Mouse (Mus musculus): Measurements from ENCODE around the gene Hmgb1. TPM values are rescaled to one million over a fixed set of nuclear protein-coding genes. Genes with fewer than 3 reads are reported as not detected.

Hmgb1 gene
- polyA plus RNA-seq, 1 experiment from 2014 or later, result 1,384 TPM

DNA sequence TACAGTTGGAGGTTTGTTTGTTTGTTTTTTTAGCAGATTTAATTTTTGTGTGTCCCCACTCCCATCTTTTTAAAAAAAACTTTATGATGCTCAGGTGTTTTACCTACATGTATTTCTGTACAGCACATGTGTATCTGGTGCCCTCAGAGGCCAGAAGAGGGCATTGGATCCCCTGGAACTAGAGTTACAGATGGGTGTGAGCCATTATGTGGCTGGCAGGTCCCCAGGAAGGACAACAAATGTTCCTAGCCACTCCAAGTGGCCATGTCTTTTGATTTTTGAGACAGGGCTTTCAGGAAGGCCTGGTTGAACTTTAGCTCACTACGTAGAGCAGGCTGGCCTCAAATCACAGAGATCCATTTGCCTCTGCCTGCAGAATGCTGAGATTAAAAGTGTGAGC, 121.5 kb downstream of the Hmgb1 start:
- no peak overlapping the region for H3K4me3 ChIP-seq (ENCODE audit: low read length)
- no peak overlapping the region for H3K9ac ChIP-seq (replicated peaks; ENCODE audit: low read length)
- no peak overlapping the region for H3K27ac ChIP-seq (ENCODE audit: low read length)
- H3K27me3 ChIP-seq (ENCODE audit: insufficient read depth, low read length), result no peaks in the 10 kb centered on the region
- no peak overlapping the region for H3K4me2 ChIP-seq (replicated peaks; ENCODE audit: low read depth, low read length)
- H3K36me3 ChIP-seq (ENCODE audit: insufficient read depth, low read length), result no peaks in the 10 kb centered on the region
- 77% methylated on average over 1 of the region's 1 CpGs for WGBS
- H3K4me1 ChIP-seq (ENCODE audit: insufficient read depth, low read length), result no peaks in the 10 kb centered on the region
- no peak for ATAC-seq (ENCODE audit: low FRiP score, low TSS enrichment)
- H3K9me3 ChIP-seq (ENCODE audit: low read length), result no peaks in the 10 kb centered on the region

DNA sequence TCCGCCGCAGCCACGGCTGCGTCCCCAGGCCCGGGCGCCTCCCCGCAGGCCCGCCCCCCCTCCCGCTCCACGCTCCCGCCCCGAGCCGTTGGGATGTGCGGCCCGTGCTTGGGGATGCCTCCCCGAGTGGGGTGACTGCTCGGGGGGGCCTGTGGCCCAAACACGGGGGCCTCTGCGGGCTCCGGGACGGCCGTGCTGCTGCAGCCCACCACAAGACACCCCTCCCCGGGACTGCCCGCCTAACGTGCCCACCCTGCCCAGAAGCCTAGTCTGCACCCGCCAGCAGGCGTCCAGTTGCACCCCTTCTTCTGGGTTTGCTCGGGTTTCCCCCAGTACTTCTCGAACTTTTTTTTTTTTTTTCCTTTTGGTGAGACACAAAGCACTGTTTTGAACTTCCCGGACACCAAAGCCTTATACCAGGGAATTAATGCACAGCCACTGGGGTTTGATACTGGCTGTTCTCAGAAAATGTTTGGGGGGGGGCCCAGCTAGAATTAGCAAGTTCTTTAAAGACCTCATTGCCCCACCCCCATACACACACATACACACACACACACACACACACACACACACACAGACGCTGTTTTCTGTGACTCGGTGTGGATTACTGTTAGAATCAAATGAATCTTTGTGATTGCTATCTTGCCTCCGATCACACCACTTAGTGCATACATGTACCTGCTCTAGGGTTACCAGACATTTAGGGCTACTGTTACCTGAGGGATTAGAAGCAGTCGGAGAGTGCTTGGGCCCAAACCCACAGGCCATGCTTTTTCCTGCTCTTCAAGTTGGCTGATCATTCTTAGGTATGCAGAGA, 130.7 kb downstream of the Hmgb1 start:
- WGBS, result 2% methylated on average over 22 of the region's 34 CpGs
- Histone ChIP-seq H3K4me2 (replicated peaks; ENCODE audit: low read depth, low read length) (peak overlapping the region; percentile 94), H3K27ac (ENCODE audit: low read length) (peak overlapping the region; percentile 89), H3K4me1 (ENCODE audit: insufficient read depth, low read length) (peaks cover 19% of the 10 kb centered on the region), H3K27me3 (ENCODE audit: insufficient read depth, low read length) (no peaks in the 10 kb centered on the region), H3K9me3 (ENCODE audit: low read length) (no peaks in the 10 kb centered on the region), H3K4me3 (ENCODE audit: low read length) (peak overlapping the region; percentile 85), H3K36me3 (ENCODE audit: insufficient read depth, low read length) (peaks cover 11% of the 10 kb centered on the region; the same call in 1 of the 2 replicates), H3K9ac (replicated peaks; ENCODE audit: low read length) (peak overlapping the region; percentile 86)
- peak; percentile 36 for ATAC-seq (ENCODE audit: low FRiP score, low TSS enrichment)

DNA sequence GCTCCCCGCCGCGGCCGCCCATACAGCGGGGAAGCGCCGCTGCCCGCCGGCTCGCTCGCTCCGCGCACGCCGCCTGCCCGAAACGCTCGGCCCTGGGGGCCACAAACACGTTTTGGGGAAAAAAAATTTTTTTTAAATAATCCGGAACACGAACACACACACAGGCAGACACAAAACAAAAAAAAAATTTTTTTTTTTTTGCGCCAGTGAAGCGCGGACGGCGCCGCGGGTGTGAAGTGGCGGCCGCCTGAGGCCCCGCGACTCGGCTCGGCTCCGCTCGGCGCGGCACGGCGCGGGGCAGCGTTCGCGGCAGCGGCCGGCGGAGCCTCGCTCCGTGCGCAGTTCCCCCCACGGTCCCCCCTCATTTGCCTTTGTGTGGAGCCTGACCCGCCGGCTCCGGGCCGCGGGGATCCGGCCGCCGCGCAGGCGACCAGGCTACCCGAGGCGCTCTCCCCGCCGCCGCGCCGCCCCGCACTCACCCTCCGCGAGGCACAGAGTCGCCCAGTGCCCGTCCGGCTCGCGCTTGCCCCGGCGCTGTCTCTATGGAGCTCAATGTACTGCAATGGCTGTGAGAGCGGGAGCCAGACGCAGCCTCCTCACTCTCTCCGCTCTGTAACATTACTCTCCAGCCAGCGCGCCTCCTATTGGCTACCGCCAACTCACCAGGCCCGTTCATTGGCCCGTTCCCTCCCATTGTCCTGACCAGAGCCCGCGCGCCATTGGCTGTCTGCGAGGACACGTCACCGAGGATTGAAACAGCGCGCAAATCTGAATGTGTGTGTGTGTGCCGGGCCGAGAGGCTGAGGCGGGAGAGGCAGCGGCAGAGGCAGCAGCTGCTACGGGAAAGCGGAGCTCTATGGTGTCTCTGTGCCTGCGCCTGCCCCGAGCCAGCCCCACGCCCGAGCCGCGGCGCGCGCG, 131.6 kb downstream of the Hmgb1 start:
- Histone ChIP-seq H3K27ac (ENCODE audit: low read length) (peak overlapping the region; percentile 100), H3K36me3 (ENCODE audit: insufficient read depth, low read length) (peaks cover 11% of the 10 kb centered on the region; the same call in 1 of the 2 replicates), H3K9me3 (ENCODE audit: low read length) (no peaks in the 10 kb centered on the region), H3K4me2 (replicated peaks; ENCODE audit: low read depth, low read length) (peak overlapping the region; percentile 94), H3K9ac (replicated peaks; ENCODE audit: low read length) (peak overlapping the region; percentile 99), H3K4me1 (ENCODE audit: insufficient read depth, low read length) (peaks cover 19% of the 10 kb centered on the region), H3K27me3 (ENCODE audit: insufficient read depth, low read length) (no peaks in the 10 kb centered on the region), H3K4me3 (ENCODE audit: low read length) (peak overlapping the region; percentile 85)
- ATAC-seq (ENCODE audit: low FRiP score, low TSS enrichment), result peak; percentile 98
- under 1% methylated on average over 106 of the region's 110 CpGs for WGBS

DNA sequence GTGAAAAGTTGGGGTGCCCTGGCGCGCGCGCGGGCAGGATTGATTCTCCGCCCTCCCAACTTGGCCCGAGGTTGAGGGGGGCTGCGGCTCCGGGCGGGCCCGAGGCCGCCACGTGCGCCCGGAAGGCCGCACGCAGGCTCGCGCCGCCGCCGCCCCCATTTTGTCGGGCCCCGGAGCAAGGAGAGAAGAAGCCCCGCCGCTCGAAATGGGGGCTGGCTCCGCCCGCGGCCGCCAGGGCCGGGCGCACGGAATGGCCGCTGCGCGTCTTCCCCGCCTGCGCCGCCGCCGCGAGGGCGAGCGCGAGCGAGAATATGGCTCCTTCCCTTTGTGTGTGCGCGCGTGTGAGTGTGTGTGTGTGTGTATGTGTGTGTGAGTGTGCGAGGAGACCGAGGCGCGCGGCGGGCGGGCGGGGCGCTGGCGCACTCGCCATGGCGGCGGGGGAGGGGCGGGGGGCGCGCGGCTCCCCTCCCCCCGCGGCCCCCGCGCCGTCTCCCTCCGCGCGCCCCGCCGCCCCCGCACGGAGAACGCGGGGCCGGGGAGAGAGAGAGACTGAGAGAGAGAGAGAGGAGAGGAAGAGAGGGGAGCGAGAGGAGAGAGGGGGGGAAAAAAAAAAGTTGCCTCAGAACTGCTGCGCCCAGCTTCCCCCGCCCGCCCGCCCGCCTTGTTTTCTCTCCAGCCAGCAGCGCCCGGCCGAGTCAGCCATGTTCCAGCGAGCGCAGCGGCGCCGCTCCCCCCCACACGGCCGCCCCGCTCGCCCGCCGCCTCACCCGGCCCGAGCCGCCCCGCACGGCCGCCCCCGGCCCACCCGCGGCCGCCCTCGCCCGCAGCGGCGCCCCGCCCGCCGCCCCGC, 132.5 kb downstream of the Hmgb1 start:
- Histone ChIP-seq H3K9ac (replicated peaks; ENCODE audit: low read length) (peak overlapping the region; percentile 99), H3K4me3 (ENCODE audit: low read length) (peak overlapping the region; percentile 85), H3K36me3 (ENCODE audit: insufficient read depth, low read length) (peaks cover 13% of the 10 kb centered on the region), H3K4me2 (replicated peaks; ENCODE audit: low read depth, low read length) (peak overlapping the region; percentile 73), H3K4me1 (ENCODE audit: insufficient read depth, low read length) (peaks cover 19% of the 10 kb centered on the region), H3K27me3 (ENCODE audit: insufficient read depth, low read length) (no peaks in the 10 kb centered on the region), H3K27ac (ENCODE audit: low read length) (peak overlapping the region; percentile 100), H3K9me3 (ENCODE audit: low read length) (no peaks in the 10 kb centered on the region)
- WGBS, result under 1% methylated on average over 95 of the region's 120 CpGs
- ATAC-seq (ENCODE audit: low FRiP score, low TSS enrichment), result peak; percentile 29

DNA sequence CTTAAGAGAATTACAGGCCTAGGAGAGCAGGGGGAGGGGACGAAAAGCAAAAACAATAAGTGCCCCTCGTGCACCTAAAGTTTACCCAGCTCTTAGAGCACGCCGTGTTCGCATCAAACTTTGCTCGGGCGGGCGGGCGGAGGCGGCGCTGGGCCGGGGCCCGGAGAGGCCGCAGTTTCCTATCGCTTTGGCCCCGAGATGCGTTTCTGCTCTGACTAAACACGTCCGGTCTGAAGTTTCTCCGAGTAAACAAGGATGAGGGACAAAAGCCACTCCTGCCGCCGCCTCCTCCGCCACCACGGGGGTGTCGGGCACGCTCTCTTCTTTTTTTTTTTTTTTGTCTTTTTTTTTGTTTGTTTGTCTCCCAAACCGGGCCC, 133.1 kb downstream of the Hmgb1 start:
- peaks cover 19% of the 10 kb centered on the region for H3K4me1 ChIP-seq (ENCODE audit: insufficient read depth, low read length)
- peak overlapping the region; percentile 85 for H3K4me3 ChIP-seq (ENCODE audit: low read length)
- WGBS, result under 1% methylated on average over 27 of the region's 27 CpGs
- H3K9me3 ChIP-seq (ENCODE audit: low read length), result no peaks in the 10 kb centered on the region
- peak overlapping the region; percentile 100 for H3K27ac ChIP-seq (ENCODE audit: low read length)
- no peak for ATAC-seq (ENCODE audit: low FRiP score, low TSS enrichment)
- peak overlapping the region; percentile 99 for H3K9ac ChIP-seq (replicated peaks; ENCODE audit: low read length)
- H3K4me2 ChIP-seq (replicated peaks; ENCODE audit: low read depth, low read length), result peak overlapping the region; percentile 73
- H3K36me3 ChIP-seq (ENCODE audit: insufficient read depth, low read length), result peaks cover 19% of the 10 kb centered on the region
- H3K27me3 ChIP-seq (ENCODE audit: insufficient read depth, low read length), result no peaks in the 10 kb centered on the region

DNA sequence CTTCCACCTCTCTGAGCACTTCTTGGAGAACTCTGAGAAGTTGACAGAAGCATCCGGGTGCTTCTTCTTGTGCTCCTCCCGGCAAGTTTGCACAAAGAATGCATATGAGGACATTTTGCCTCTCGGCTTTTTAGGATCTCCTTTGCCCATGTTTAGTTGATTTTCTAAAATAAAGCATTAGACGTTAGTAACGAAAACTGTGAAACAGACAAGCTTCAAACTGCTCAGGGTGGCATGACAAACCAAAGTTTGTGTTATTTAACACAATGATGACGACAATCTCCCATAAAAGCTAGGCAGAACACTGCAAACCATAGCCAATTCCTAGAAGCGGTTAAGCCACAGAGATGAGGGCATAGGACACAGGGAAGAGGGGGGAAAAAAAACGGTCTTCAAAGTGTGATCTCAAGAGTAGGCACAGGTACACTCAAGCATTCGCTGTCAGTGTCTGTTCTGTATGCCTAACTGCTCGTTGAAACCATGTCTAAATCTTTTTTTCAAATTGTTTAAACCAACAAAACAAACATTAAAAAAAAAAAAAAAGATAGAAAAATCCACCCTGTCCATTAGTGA, 133.6 kb downstream of the Hmgb1 start:
- Histone ChIP-seq H3K27ac (ENCODE audit: low read length) (peak overlapping the region; percentile 100), H3K9me3 (ENCODE audit: low read length) (no peaks in the 10 kb centered on the region), H3K4me1 (ENCODE audit: insufficient read depth, low read length) (peaks cover 19% of the 10 kb centered on the region), H3K36me3 (ENCODE audit: insufficient read depth, low read length) (peaks cover 24% of the 10 kb centered on the region), H3K27me3 (ENCODE audit: insufficient read depth, low read length) (no peaks in the 10 kb centered on the region), H3K9ac (replicated peaks; ENCODE audit: low read length) (peak overlapping the region; percentile 99), H3K4me2 (replicated peaks; ENCODE audit: low read depth, low read length) (peak overlapping the region; percentile 73), H3K4me3 (ENCODE audit: low read length) (peak overlapping the region; percentile 85)
- 8% methylated on average over 10 of the region's 10 CpGs for WGBS
- ATAC-seq (ENCODE audit: low FRiP score, low TSS enrichment), result no peak

DNA sequence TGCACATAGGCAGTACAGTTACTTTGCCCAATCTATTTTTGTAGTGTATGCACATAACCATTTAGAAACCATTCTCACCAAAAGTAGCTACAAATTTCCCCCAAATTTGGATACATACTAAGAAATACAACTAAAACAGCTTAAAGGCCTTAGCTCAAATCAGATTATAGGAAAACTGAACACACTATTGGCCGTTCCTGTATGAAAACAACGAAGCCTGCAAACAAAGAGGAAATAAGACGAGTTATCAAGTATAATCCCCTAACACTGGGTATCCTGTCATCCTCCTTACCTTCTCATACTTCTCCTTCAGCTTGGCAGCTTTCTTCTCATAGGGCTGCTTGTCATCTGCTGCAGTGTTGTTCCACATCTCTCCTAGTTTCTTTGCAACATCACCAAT, 134.9 kb downstream of the Hmgb1 start:
- no peak for ATAC-seq (ENCODE audit: low FRiP score, low TSS enrichment)
- Histone ChIP-seq H3K4me1 (ENCODE audit: insufficient read depth, low read length) (peaks cover 19% of the 10 kb centered on the region), H3K4me2 (replicated peaks; ENCODE audit: low read depth, low read length) (no peak overlapping the region), H3K4me3 (ENCODE audit: low read length) (no peak overlapping the region), H3K9me3 (ENCODE audit: low read length) (0 out of 2 replicates have a peak, but pooled peaks cover 4% of the 10 kb centered on the region), H3K27me3 (ENCODE audit: insufficient read depth, low read length) (no peaks in the 10 kb centered on the region), H3K9ac (replicated peaks; ENCODE audit: low read length) (no peak overlapping the region), H3K36me3 (ENCODE audit: insufficient read depth, low read length) (peaks cover 28% of the 10 kb centered on the region), H3K27ac (ENCODE audit: low read length) (no peak overlapping the region)
- WGBS, result 74% methylated on average over 3 of the region's 3 CpGs

DNA sequence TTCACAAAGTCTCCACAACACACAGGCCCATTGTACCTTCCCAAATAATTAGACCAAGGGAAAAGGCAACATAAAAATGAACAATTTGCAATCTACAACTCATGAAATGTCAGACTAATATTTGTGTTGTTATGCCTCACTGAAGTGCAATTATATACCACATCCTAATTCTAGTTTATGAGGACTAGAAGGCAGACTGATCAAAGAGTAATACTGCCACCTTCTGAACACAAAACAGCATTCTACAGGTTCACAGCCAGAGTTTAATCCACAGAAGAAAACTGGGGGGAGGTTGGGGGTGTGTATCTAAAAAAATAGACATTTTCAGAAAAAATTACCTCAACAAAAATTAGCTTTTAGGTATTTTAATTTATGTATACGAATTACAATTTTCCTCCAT, 135.3 kb downstream of the Hmgb1 start:
- Histone ChIP-seq H3K4me2 (replicated peaks; ENCODE audit: low read depth, low read length) (no peak overlapping the region), H3K4me3 (ENCODE audit: low read length) (no peak overlapping the region), H3K9ac (replicated peaks; ENCODE audit: low read length) (no peak overlapping the region), H3K9me3 (ENCODE audit: low read length) (0 out of 2 replicates have a peak, but pooled peaks cover 4% of the 10 kb centered on the region), H3K27ac (ENCODE audit: low read length) (no peak overlapping the region), H3K27me3 (ENCODE audit: insufficient read depth, low read length) (no peaks in the 10 kb centered on the region), H3K36me3 (ENCODE audit: insufficient read depth, low read length) (peaks cover 28% of the 10 kb centered on the region), H3K4me1 (ENCODE audit: insufficient read depth, low read length) (peaks cover 17% of the 10 kb centered on the region)
- no peak for ATAC-seq (ENCODE audit: low FRiP score, low TSS enrichment)
- 84% methylated on average over 1 of the region's 1 CpGs for WGBS

DNA sequence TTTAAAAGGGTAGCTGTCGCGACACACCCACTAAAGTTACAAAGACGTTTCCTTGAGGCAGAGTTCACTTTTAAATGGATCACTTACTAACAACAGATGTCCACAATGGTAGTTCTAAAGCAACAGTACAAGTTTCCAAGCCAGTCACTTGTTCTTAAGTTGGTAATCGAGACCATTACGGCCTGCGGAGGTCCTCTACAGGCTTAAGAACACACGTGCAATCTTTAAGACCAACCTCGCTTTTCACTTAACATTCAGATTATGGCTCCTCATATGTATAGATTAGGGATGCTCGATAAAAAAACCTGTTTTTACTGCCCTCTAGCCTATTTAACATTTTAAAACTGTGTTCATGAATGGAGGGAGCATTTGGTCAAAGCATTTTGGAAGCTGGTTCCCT, 137.6 kb downstream of the Hmgb1 start:
- ATAC-seq (ENCODE audit: low FRiP score, low TSS enrichment), result no peak
- 0 out of 2 replicates have a peak, but pooled peaks cover 4% of the 10 kb centered on the region for H3K9me3 ChIP-seq (ENCODE audit: low read length)
- no peak overlapping the region for H3K9ac ChIP-seq (replicated peaks; ENCODE audit: low read length)
- H3K4me3 ChIP-seq (ENCODE audit: low read length), result no peak overlapping the region
- H3K4me1 ChIP-seq (ENCODE audit: insufficient read depth, low read length), result peaks cover 10% of the 10 kb centered on the region; the same call in 1 of the 2 replicates
- 85% methylated on average over 9 of the region's 9 CpGs for WGBS
- no peak overlapping the region for H3K27ac ChIP-seq (ENCODE audit: low read length)
- no peak overlapping the region for H3K4me2 ChIP-seq (replicated peaks; ENCODE audit: low read depth, low read length)
- no peaks in the 10 kb centered on the region for H3K27me3 ChIP-seq (ENCODE audit: insufficient read depth, low read length)
- H3K36me3 ChIP-seq (ENCODE audit: insufficient read depth, low read length), result peaks cover 28% of the 10 kb centered on the region

Data from kidney, embryonic 16.5 days (tissue).